Mouse (Mus musculus): ENCODE data around the gene Cfi.
A peak's percentile ranks its signal among the peaks of the same experiment; 100 is the strongest.

DNA sequence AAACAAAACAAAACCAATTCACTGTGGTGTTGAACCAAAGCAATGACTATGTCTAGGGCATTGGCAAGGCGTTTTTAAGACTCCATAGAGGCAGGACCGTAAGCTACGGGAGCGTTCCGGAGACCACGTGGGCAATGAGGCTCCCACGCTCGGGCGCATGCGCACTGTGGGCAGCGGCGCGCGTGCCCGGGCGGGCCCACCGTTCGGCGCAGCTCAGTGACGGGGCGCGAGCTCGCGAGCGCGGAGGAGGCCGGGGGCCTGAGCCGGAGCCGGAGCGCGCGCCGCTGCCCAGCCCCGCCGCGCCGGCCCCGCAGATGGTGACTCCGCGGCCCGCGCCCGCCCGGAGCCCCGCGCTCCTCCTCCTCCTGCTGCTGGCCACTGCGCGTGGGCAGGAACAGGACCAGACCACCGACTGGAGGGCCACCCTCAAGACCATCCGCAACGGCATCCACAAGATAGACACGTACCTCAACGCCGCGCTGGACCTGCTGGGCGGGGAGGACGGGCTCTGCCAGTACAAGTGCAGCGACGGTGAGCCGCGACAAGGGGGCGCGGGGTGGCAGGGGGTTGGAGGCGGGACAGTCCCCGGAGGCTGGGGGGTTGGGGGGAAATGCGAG lies 42.8 kb downstream of the Cfi start, which contains the start of gene Pla2g12a:
- TF ChIP-seq CTCF (IDR thresholded peaks at IDR 0.05; ENCODE audit: low read depth), result peak; percentile 26; the same call in 1 of the 2 replicates
- no peak for TF ChIP-seq EP300 (IDR thresholded peaks at IDR 0.05; ENCODE audit: low read depth)

Measured in heart, postnatal 0 days (tissue).